In genomic region chr2:77705476-77705875, GRCm38 (mm10) we compare ENCODE assay signal across 18 mouse cellular contexts.
"Had no signal": no experiment of that assay in that cellular context is flagged by ENCODE, and none has a peak within 500 bp of the region (broad histone marks: within the 10 kb centered on the region; RNA-seq: fewer than 3 reads in every experiment).

No protein-coding gene starts in this region.

- H3K9me3 ChIP-seq: liver, embryonic 15.5 days; lung, embryonic 15.5 days; megakaryocyte, embryonic 14.5 days; midbrain, embryonic 13.5 days; midbrain, embryonic 15.5 days; neural tube, embryonic 12.5 days; stomach, embryonic 15.5 days had no signal

- ATAC-seq: liver, postnatal 0 days; lung, postnatal 0 days; midbrain, embryonic 13.5 days; midbrain, embryonic 15.5 days had no signal

- H3K4me1 ChIP-seq: liver, embryonic 15.5 days; megakaryocyte, embryonic 14.5 days; stomach, embryonic 15.5 days had no signal

- H3K36me3 ChIP-seq: liver, embryonic 15.5 days; lung, embryonic 15.5 days; midbrain, embryonic 13.5 days; midbrain, embryonic 15.5 days; neural tube, embryonic 12.5 days; stomach, embryonic 15.5 days had no signal

- H3K4me2 ChIP-seq: liver, embryonic 15.5 days; lung, embryonic 15.5 days; midbrain, embryonic 11.5 days; midbrain, embryonic 13.5 days; midbrain, embryonic 15.5 days; neural tube, embryonic 12.5 days; stomach, embryonic 15.5 days had no signal

- H3K9ac ChIP-seq: liver, embryonic 15.5 days; liver, postnatal 0 days; lung, embryonic 15.5 days; midbrain, embryonic 13.5 days; midbrain, embryonic 15.5 days; neural tube, embryonic 12.5 days; stomach, embryonic 15.5 days had no signal

- H3K4me3 ChIP-seq: liver, embryonic 15.5 days; lung, embryonic 15.5 days; megakaryocyte, embryonic 14.5 days; midbrain, embryonic 13.5 days; midbrain, embryonic 15.5 days; neural tube, embryonic 12.5 days; stomach, embryonic 15.5 days had no signal

- H3K27me3 ChIP-seq: liver, embryonic 15.5 days; lung, embryonic 15.5 days; megakaryocyte, embryonic 14.5 days; midbrain, embryonic 13.5 days; midbrain, embryonic 15.5 days; neural tube, embryonic 12.5 days; stomach, embryonic 15.5 days had no signal

- DNase-seq: liver, postnatal 0 days; lung, adult 2 months; lung, postnatal 14 days; lung, postnatal 36 days; right cerebral cortex, postnatal 14 days; thymus, adult 2 months; thymus, postnatal 36 days had no signal

- H3K27ac ChIP-seq: liver, embryonic 15.5 days; lung, embryonic 15.5 days; macrophage; midbrain, embryonic 13.5 days; midbrain, embryonic 15.5 days; neural tube, embryonic 12.5 days; stomach, embryonic 15.5 days; stomach, postnatal 0 days had no signal
